Mouse (Mus musculus) frontal cortex, adult (tissue): ENCODE data around the gene Zfp518b.

Source experiments
- ATAC-seq: cut with Nextera tagmentation; 2 replicates; pipeline ENCODE4 v1.9.2; 2017; ENCODE audit warnings: mild to moderate bottlenecking, moderate library complexity, mixed read lengths; ENCODE audit not compliant: low TSS enrichment

The Zfp518b gene

GRCm38 (mm10) chr5:38684164-38684911 lies at the start of gene Zfp518b:
Gene Zfp518b, minus strand, starts transcription at chr5:38684826.
- peak; percentile 89 for ATAC-seq

- ATAC-seq, result peak; percentile 79
These were observed 24.4 kb upstream of the Zfp518b start for GRCm38 (mm10) chr5:38708940-38709581.

- ATAC-seq, result peak; percentile 44
These were observed 22.9 kb upstream of the Zfp518b start for GRCm38 (mm10) chr5:38707364-38708075.

- ATAC-seq, result no peak
These were observed 18.3 kb upstream of the Zfp518b start for GRCm38 (mm10) chr5:38702941-38703340.

GRCm38 (mm10) chr5:38702091-38702490 lies 17.5 kb upstream of the Zfp518b start:
- no peak for ATAC-seq

- no peak for ATAC-seq
These were observed 13.8 kb upstream of the Zfp518b start for GRCm38 (mm10) chr5:38698466-38698865.

- no peak for ATAC-seq
These were observed 13.4 kb upstream of the Zfp518b start for GRCm38 (mm10) chr5:38698046-38698445.

GRCm38 (mm10) chr5:38696616-38697375 lies 12.2 kb upstream of the Zfp518b start:
- no peak for ATAC-seq

GRCm38 (mm10) chr5:38692859-38693258 lies 8.2 kb upstream of the Zfp518b start:
- ATAC-seq, result no peak

- ATAC-seq, result no peak
These were observed 4.6 kb upstream of the Zfp518b start for GRCm38 (mm10) chr5:38689186-38689585.

- no peak for ATAC-seq
These were observed 3.1 kb upstream of the Zfp518b start for GRCm38 (mm10) chr5:38687694-38688093.

GRCm38 (mm10) chr5:38658836-38659235 lies 25.8 kb downstream of the Zfp518b start:
- ATAC-seq, result no peak

- ATAC-seq, result no peak
These were observed 28.4 kb downstream of the Zfp518b start for GRCm38 (mm10) chr5:38656204-38656603.

- peak; percentile 44; the same call in 1 of the 2 replicates for ATAC-seq
These were observed 29.2 kb downstream of the Zfp518b start for GRCm38 (mm10) chr5:38655421-38655928.

GRCm38 (mm10) chr5:38654571-38654970 lies 30.1 kb downstream of the Zfp518b start:
- ATAC-seq, result no peak

- ATAC-seq, result no peak
These were observed 31.5 kb downstream of the Zfp518b start for GRCm38 (mm10) chr5:38653101-38653500.

- ATAC-seq, result no peak
These were observed 33.2 kb downstream of the Zfp518b start for GRCm38 (mm10) chr5:38651455-38651854.

- no peak for ATAC-seq
These were observed 43.1 kb downstream of the Zfp518b start for GRCm38 (mm10) chr5:38641526-38641925.

GRCm38 (mm10) chr5:38636301-38636749 lies 48.3 kb downstream of the Zfp518b start:
- no peak for ATAC-seq

- no peak for ATAC-seq
These were observed 48.9 kb downstream of the Zfp518b start for GRCm38 (mm10) chr5:38635696-38636095.

- no peak for ATAC-seq
These were observed 50.1 kb downstream of the Zfp518b start for GRCm38 (mm10) chr5:38634321-38635164.
